Mouse (Mus musculus): ENCODE measurements around the gene Tfb1m.

GRCm38 (mm10) chr17:3514316-3514715 is 43.3 kb downstream of the Tfb1m start:
- no peak for TF ChIP-seq CTCF (IDR thresholded peaks at IDR 0.05; ENCODE audit: insufficient read depth, low read length)
- TF ChIP-seq POLR2A (IDR thresholded peaks at IDR 0.05; ENCODE audit: borderline replicate concordance, extremely low read depth, low read depth, low read length): no peak
